Mouse (Mus musculus): ENCODE data around the gene B3gntl1.

DNA sequence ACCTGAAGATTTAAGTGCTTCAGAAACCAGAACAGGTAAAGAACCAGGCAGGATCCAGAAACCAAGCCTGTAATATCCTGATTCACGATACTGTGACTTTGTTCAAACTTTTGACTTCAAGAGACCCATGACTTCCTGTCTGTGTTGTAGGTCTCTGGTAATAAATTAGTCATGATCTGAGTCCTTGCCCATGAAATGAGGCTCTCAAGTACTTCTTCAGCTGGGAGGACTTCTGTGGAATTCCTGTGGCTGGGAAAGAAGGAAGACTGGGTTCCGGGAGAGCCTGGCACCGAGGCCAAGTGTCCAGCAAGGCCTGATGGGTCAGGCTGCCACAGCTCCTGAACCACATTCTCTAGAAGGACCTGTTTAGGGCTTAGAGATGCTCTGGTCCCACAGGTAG is 47.8 kb upstream of the B3gntl1 start:
- no peak for TF ChIP-seq POLR2A (IDR thresholded peaks at IDR 0.05; ENCODE audit: control insufficient read depth, low read depth, low read length)
- TF ChIP-seq CTCF (IDR thresholded peaks at IDR 0.05; ENCODE audit: control insufficient read depth, insufficient read depth, insufficient replicate concordance, low read depth, low read length), result no peak
